9 mouse cellular contexts compared by ENCODE assay signal in genomic region chr17:29396056-29396799, GRCm38 (mm10). TPM values are rescaled to one million over a fixed set of nuclear protein-coding genes. Genes with fewer than 3 reads are reported as not detected.
DNase-seq lines count a peak whose midpoint lies in the region; ATAC-seq lines count a peak whose summit lies in the region.
"Had no signal": no experiment of that assay in that cellular context is flagged by ENCODE, and none has a peak within 500 bp of the region (broad histone marks: within the 10 kb centered on the region; RNA-seq: fewer than 3 reads in every experiment).

No protein-coding gene starts in this region.

- H3K36me3 ChIP-seq in heart, embryonic 10.5 days = no peaks in the 10 kb centered on the region
- no peaks in the 10 kb centered on the region for H3K36me3 ChIP-seq in liver, embryonic 13.5 days
- H3K36me3 ChIP-seq: hindbrain, embryonic 10.5 days; limb, embryonic 12.5 days had no signal

- peak overlapping the region; percentile 94 for H3K27ac ChIP-seq in heart, embryonic 10.5 days
- peak overlapping the region; percentile 76 for H3K27ac ChIP-seq in liver, embryonic 13.5 days

- H3K27me3 ChIP-seq in heart, embryonic 10.5 days (ENCODE audit: insufficient read depth, poor library complexity, severe bottlenecking) = 0 out of 2 replicates have a peak, but pooled peaks cover 8% of the 10 kb centered on the region
- H3K27me3 ChIP-seq in liver, embryonic 13.5 days = no peaks in the 10 kb centered on the region

- 0 out of 2 replicates have a peak overlapping the region, but pooled peaks have one; percentile 53 for H3K4me3 ChIP-seq in heart, embryonic 10.5 days
- H3K4me3 ChIP-seq in liver, embryonic 13.5 days (replicated peaks) = no peak overlapping the region
- H3K4me3 ChIP-seq: limb, embryonic 12.5 days had no signal

- H3K4me1 ChIP-seq in heart, embryonic 10.5 days = peaks cover 60% of the 10 kb centered on the region
- peaks cover 93% of the 10 kb centered on the region for H3K4me1 ChIP-seq in liver, embryonic 13.5 days (replicated peaks)

- H3K4me2 ChIP-seq in liver, embryonic 13.5 days = 0 out of 2 replicates have a peak overlapping the region, but pooled peaks have one; percentile 23

- DNase-seq in heart, embryonic 10.5 days (ENCODE audit: low spot score) = no peak
- DNase-seq in heart, postnatal 4 days = no peak
- peak; percentile 48 for DNase-seq in testis, postnatal 14 days (ENCODE audit: low spot score)
- no peak for DNase-seq in testis, postnatal 10 days (ENCODE audit: low spot score)
- no peak for DNase-seq in liver, embryonic 13.5 days
- DNase-seq in left cerebral cortex, postnatal 25 days (ENCODE audit: low spot score in 2 of 2) = no peak
- no peak for DNase-seq in right cerebral cortex, postnatal 25 days

- intact Hi-C loops in left cerebral cortex, postnatal 25 days (cut with DNase I) = no loop called here

- H3K9me3 ChIP-seq in heart, embryonic 10.5 days = no peaks in the 10 kb centered on the region
- no peaks in the 10 kb centered on the region for H3K9me3 ChIP-seq in liver, embryonic 13.5 days (replicated peaks)
- H3K9me3 ChIP-seq: hindbrain, embryonic 10.5 days; limb, embryonic 12.5 days had no signal

- ATAC-seq in liver, embryonic 13.5 days (ENCODE audit: low read depth) = no peak

- peak overlapping the region; percentile 78 for H3K9ac ChIP-seq in liver, embryonic 13.5 days
- H3K9ac ChIP-seq: limb, embryonic 12.5 days had no signal

- WGBS in heart, embryonic 10.5 days = 58% methylated on average over 6 of the region's 6 CpGs
- 51% methylated on average over 6 of the region's 6 CpGs for WGBS in liver, embryonic 13.5 days (ENCODE audit: insufficient replicate concordance)

RNA-seq across cellular contexts. Expression of gene Fgd2, which starts 35.5 kb away (rescaled TPM):
- 2.2 and 3.8 TPM in 2 replicates for polyA plus RNA-seq in heart, embryonic 10.5 days (2016; fragmentation: Nextera tagmentation; extraction: Ambion mirVana)
- 1 to 10 TPM; 2.1 to 2.8 TPM for total RNA-seq in heart, postnatal 4 days (2021)
- 4.5 and 5.0 TPM in 2 replicates for polyA plus RNA-seq in liver, embryonic 13.5 days (2015; fragmentation: Nextera tagmentation; extraction: Ambion mirVana)
- 1 to 10 TPM; 5.2 to 6.8 TPM for total RNA-seq in left cerebral cortex, postnatal 25 days (2021)

RNA-seq across cellular contexts. Expression of gene Mtch1, which starts 48.5 kb away (rescaled TPM):
- 281 and 310 TPM in 2 replicates for polyA plus RNA-seq in heart, embryonic 10.5 days (2016; fragmentation: Nextera tagmentation; extraction: Ambion mirVana)
- total RNA-seq in heart, postnatal 4 days (2021) = 100 to 1,000 TPM; 358 to 374 TPM
- polyA plus RNA-seq in liver, embryonic 13.5 days (2015; fragmentation: Nextera tagmentation; extraction: Ambion mirVana) = 55.2 and 64.0 TPM in 2 replicates
- total RNA-seq in left cerebral cortex, postnatal 25 days (2021) = 100 to 1,000 TPM; 553 to 573 TPM
